In the genomic region with DNA sequence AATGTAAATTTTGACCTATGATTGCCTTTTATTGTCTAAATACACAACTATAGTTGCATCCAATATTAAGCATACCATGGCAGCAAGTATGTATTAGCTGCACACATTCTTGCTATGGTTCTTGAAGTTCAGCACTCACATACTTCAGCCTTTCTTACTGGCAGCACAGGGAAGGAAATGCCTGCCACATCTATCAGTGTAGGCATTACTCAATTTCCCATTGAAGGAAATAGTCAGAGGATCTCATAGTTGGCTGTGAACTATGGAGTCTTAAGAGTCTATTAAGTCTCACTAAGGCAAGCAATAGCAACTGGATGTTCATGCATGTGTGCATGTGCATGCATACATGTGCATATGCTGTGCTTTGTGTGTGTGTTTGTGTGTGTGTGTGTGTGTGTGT, we compare ENCODE assay signal across 24 mouse cellular contexts. TPM values are rescaled to one million over a fixed set of nuclear protein-coding genes. Genes with fewer than 3 reads are reported as not detected.
"Had no signal": no experiment of that assay in that cellular context is flagged by ENCODE, and none has a peak within 500 bp of the region (broad histone marks: within the 10 kb centered on the region; RNA-seq: fewer than 3 reads in every experiment).

No protein-coding gene starts in this region.

- DNase-seq: liver, embryonic 13.5 days; liver, postnatal 0 days; lung, adult 2 months; lung, postnatal 36 days; midbrain, embryonic 14.5 days; right cerebral cortex, postnatal 14 days; thymus, adult 18-20 months; thymus, postnatal 14 days; thymus, postnatal 36 days had no signal

- H3K4me3 ChIP-seq: liver, embryonic 13.5 days; liver, embryonic 15.5 days; midbrain, embryonic 10.5 days; midbrain, embryonic 12.5 days; myocyte; neural tube, embryonic 12.5 days; stomach, embryonic 15.5 days had no signal

- H3K9me3 ChIP-seq: liver, embryonic 13.5 days; liver, embryonic 15.5 days; midbrain, embryonic 10.5 days; midbrain, embryonic 12.5 days; neural tube, embryonic 12.5 days; stomach, embryonic 15.5 days had no signal

- H3K27me3 ChIP-seq: liver, embryonic 13.5 days; liver, embryonic 15.5 days; midbrain, embryonic 12.5 days; neural tube, embryonic 12.5 days; stomach, embryonic 15.5 days had no signal

- ATAC-seq: liver, postnatal 0 days; midbrain, embryonic 16.5 days had no signal

- H3K27ac ChIP-seq: liver, embryonic 13.5 days; liver, embryonic 15.5 days; macrophage; midbrain, embryonic 10.5 days; midbrain, embryonic 12.5 days; neural tube, embryonic 12.5 days; stomach, embryonic 15.5 days; stomach, postnatal 0 days had no signal

- H3K4me1 ChIP-seq: liver, embryonic 13.5 days; midbrain, embryonic 10.5 days; midbrain, embryonic 12.5 days; neural tube, embryonic 12.5 days had no signal

- H3K4me2 ChIP-seq: liver, embryonic 13.5 days; liver, embryonic 15.5 days; midbrain, embryonic 12.5 days; neural tube, embryonic 12.5 days; stomach, embryonic 15.5 days had no signal

- H3K9ac ChIP-seq: liver, embryonic 13.5 days; liver, embryonic 15.5 days; liver, postnatal 0 days; midbrain, embryonic 12.5 days; neural tube, embryonic 12.5 days; stomach, embryonic 15.5 days had no signal

- H3K36me3 ChIP-seq: liver, embryonic 13.5 days; liver, embryonic 15.5 days; midbrain, embryonic 10.5 days; midbrain, embryonic 12.5 days; neural tube, embryonic 12.5 days; stomach, embryonic 15.5 days had no signal

RNA-seq across cellular contexts. Expression of a gene that starts 41.3 kb away (rescaled TPM):
- total RNA-seq: megakaryocyte, adult 5-6 weeks; megakaryocyte-erythroid progenitor cell, adult 5-6 weeks; neutrophil, adult 5-6 weeks had no signal
- polyA plus RNA-seq: macrophage; midbrain, embryonic 14.5 days; neural tube, embryonic 14.5 days; spleen, adult 2 months; testis, adult 2 months had no signal
